Mouse (Mus musculus): ENCODE measurements at regions not wholly inside any gene's neighbourhood (a gene's known extent, or its start where the extent isn't known, plus 50 kb on each side); places are given as distances from the start of the nearest gene placed in this dataset.

GRCm38 (mm10) chr6:32739162-32739745 is 151.3 kb upstream of the Plxna4 start:
- dilution Hi-C loops (cut with MboI; ENCODE audit: extremely low pct_ligation_motif_present, extremely low pct_unique_long_range_greater_than_20kb, low sequenced_read_pairs): no loop called here
- TF ChIP-seq GABPA (IDR thresholded peaks at IDR 0.05; ENCODE audit: insufficient replicate concordance, low read depth, low read length) (no peak), EP300 (IDR thresholded peaks at IDR 0.05; ENCODE audit: low read length) (no peak), JUN (IDR thresholded peaks at IDR 0.05; ENCODE audit: insufficient read depth, low read depth, low read length) (no peak), ETS1 (conservative IDR thresholded peaks at IDR 0.05; ENCODE audit: low read depth, low read length) (no peak), TBP (conservative IDR thresholded peaks at IDR 0.05; ENCODE audit: low read depth, low read length) (no peak), SMC3 (IDR thresholded peaks at IDR 0.05; ENCODE audit: low read depth, low read length) (no peak), ZKSCAN1 (IDR thresholded peaks at IDR 0.05; ENCODE audit: borderline replicate concordance, low read depth, low read length) (no peak), MAX (IDR thresholded peaks at IDR 0.05; ENCODE audit: low read length) (no peak), TCF12 (IDR thresholded peaks at IDR 0.05; ENCODE audit: low read depth, low read length) (no peak), RCOR1 (conservative IDR thresholded peaks at IDR 0.05; ENCODE audit: low read depth, low read length) (no peak), RAD21 (IDR thresholded peaks at IDR 0.05; ENCODE audit: low read depth, low read length) (no peak), USF2 (conservative IDR thresholded peaks at IDR 0.05; ENCODE audit: low read depth, low read length) (no peak), ELF1 (IDR thresholded peaks at IDR 0.05; ENCODE audit: low read depth, low read length) (no peak), ZNF384 (IDR thresholded peaks at IDR 0.05; ENCODE audit: low read depth, low read length) (no peak), MAZ (IDR thresholded peaks at IDR 0.05; ENCODE audit: low read depth, low read length) (no peak), POLR2AphosphoS2 (IDR thresholded peaks at IDR 0.05; ENCODE audit: low read depth, low read length) (no peak)
- H3K79me2 ChIP-seq (replicated peaks; ENCODE audit: control insufficient read depth, extremely low read depth, insufficient read depth, poor library complexity, severe bottlenecking): no peaks in the 10 kb centered on the region

GRCm38 (mm10) chr6:32728706-32729105 is 140.7 kb upstream of the Plxna4 start:
- no peaks in the 10 kb centered on the region for H3K4me1 ChIP-seq (ENCODE audit: control insufficient read depth in 1 of 2, insufficient read depth in 2 of 2)
- no peaks in the 10 kb centered on the region for H3K36me3 ChIP-seq (replicated peaks in 1 of 2; ENCODE audit: control insufficient read depth in 1 of 2, insufficient read depth in 1 of 2, low read length in 1 of 2)
- H3K27me3 ChIP-seq (replicated peaks): peaks cover 22% of the 10 kb centered on the region
- no peak for TF ChIP-seq SMC3 (IDR thresholded peaks at IDR 0.05; ENCODE audit: low read depth, low read length)
- no peak for TF ChIP-seq TCF12 (IDR thresholded peaks at IDR 0.05; ENCODE audit: low read depth, low read length)
- no peak overlapping the region for H3K4me3 ChIP-seq (replicated peaks in 1 of 3; ENCODE audit: low read depth in 2 of 3, low read length in 2 of 3, poor library complexity in 1 of 3)
- no peaks in the 10 kb centered on the region for H3K79me2 ChIP-seq (replicated peaks; ENCODE audit: control insufficient read depth, extremely low read depth, insufficient read depth, poor library complexity, severe bottlenecking)
- no peaks in the 10 kb centered on the region for H3K9me3 ChIP-seq (replicated peaks; ENCODE audit: low read length)
- no peak overlapping the region for H3K9ac ChIP-seq (ENCODE audit: insufficient read depth, low read depth)
- H3K27ac ChIP-seq (ENCODE audit: insufficient read depth, low read depth): no peak overlapping the region
- H3K4me2 ChIP-seq (ENCODE audit: insufficient read depth, low read depth, poor library complexity, severe bottlenecking): no peak overlapping the region
- dilution Hi-C loops (cut with MboI; ENCODE audit: extremely low pct_ligation_motif_present, extremely low pct_unique_long_range_greater_than_20kb, low sequenced_read_pairs): no loop called here
- in situ Hi-C loops (cut with MboI; ENCODE audit: low pct_ligation_motif_present, low pct_unique_long_range_greater_than_20kb, low sequenced_read_pairs): no loop called here
- no peak for DNase-seq (ENCODE audit: extremely low read depth)

More at GRCm38 (mm10) chr6:32739162-32739745, 151.3 kb upstream of the Plxna4 start:
- no peaks in the 10 kb centered on the region for H3K4me1 ChIP-seq (ENCODE audit: control insufficient read depth in 1 of 2, insufficient read depth in 2 of 2)
- H3K9ac ChIP-seq (ENCODE audit: insufficient read depth, low read depth): no peak overlapping the region
- no peak for DNase-seq (ENCODE audit: extremely low read depth)
- no peaks in the 10 kb centered on the region for H3K27me3 ChIP-seq (replicated peaks)
- no peak overlapping the region for H3K27ac ChIP-seq (ENCODE audit: insufficient read depth, low read depth)
- H3K4me2 ChIP-seq (ENCODE audit: insufficient read depth, low read depth, poor library complexity, severe bottlenecking): no peak overlapping the region
- H3K36me3 ChIP-seq (replicated peaks in 1 of 2; ENCODE audit: control insufficient read depth in 1 of 2, insufficient read depth in 1 of 2, low read length in 1 of 2): no peaks in the 10 kb centered on the region
- in situ Hi-C loops (cut with MboI; ENCODE audit: low pct_ligation_motif_present, low pct_unique_long_range_greater_than_20kb, low sequenced_read_pairs): no loop called here
- no peak overlapping the region for H3K4me3 ChIP-seq (replicated peaks in 1 of 3; ENCODE audit: low read depth in 2 of 3, low read length in 2 of 3, poor library complexity in 1 of 3)
- peaks cover 4% of the 10 kb centered on the region for H3K9me3 ChIP-seq (replicated peaks; ENCODE audit: low read length)
